Comparison of ENCODE assay signal across 20 mouse cellular contexts in the genomic region with DNA sequence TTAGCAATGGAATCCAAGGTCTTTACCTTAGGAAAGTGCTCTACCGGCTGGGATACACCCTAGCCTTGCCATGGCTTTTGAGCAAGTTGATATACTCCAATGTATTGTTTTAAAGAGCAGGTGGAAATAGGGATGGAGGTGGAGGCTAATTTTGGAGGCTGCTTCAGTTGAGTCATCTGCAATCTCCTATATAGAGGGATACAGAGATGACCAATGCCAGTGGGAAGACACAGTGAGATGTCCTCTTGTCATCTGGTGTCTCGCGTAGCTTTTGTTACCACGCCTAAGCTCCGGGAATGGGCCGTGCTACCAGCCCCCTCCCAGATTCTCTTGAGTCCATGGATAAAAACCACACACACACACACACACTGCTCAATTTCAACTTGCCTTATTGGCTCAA. TPM values are rescaled to one million over a fixed set of nuclear protein-coding genes. Genes with fewer than 3 reads are reported as not detected.
"Had no signal": no experiment of that assay in that cellular context is flagged by ENCODE, and none has a peak within 500 bp of the region (broad histone marks: within the 10 kb centered on the region; RNA-seq: fewer than 3 reads in every experiment).

No protein-coding gene starts in this region.

- DNase-seq: kidney, adult 11 months; kidney, adult 8-10 months; layer of hippocampus, postnatal 36 days; left cerebral cortex, postnatal 4 days; liver, postnatal 0 days; thymus, adult 18-20 months; thymus, postnatal 36 days had no signal

- H3K4me3 ChIP-seq: intestine, embryonic 15.5 days; kidney, embryonic 15.5 days; limb, embryonic 12.5 days; limb, embryonic 15.5 days; midbrain, embryonic 12.5 days; midbrain, embryonic 15.5 days; neural tube, embryonic 12.5 days; neural tube, embryonic 15.5 days; stomach, embryonic 15.5 days had no signal

- H3K27ac ChIP-seq: intestine, embryonic 15.5 days; limb, embryonic 12.5 days; limb, embryonic 15.5 days; liver, embryonic 14.5 days; macrophage; midbrain, embryonic 12.5 days; midbrain, embryonic 15.5 days; neural tube, embryonic 12.5 days; neural tube, embryonic 15.5 days; stomach, embryonic 15.5 days had no signal

- H3K4me1 ChIP-seq: intestine, embryonic 15.5 days had no signal

RNA-seq across cellular contexts. Expression of gene Rhbdl2, which starts 5.5 kb away (rescaled TPM):
- total RNA-seq: megakaryocyte, adult 5-6 weeks had no signal
- polyA plus RNA-seq: liver, embryonic 11.5 days; liver, embryonic 14.5 days; liver, postnatal 0 days; macrophage had no signal
